Mouse (Mus musculus): ENCODE data around the gene Ndufa4l2. TPM values are rescaled to one million over a fixed set of nuclear protein-coding genes. Genes with fewer than 3 reads are reported as not detected.

Gene Ndufa4l2
- polyA plus RNA-seq (2016; fragmentation: Nextera tagmentation; extraction: Ambion mirVana): 7.7 and 8.4 TPM in 2 replicates

GRCm38 (mm10) chr10:127514764-127515163 lies at the start of gene Ndufa4l2:
Ndufa4l2 (plus strand) TSS chr10:127514967.
- peak within 1 kb of the TSS; percentile 10; the same call in 1 of the 2 replicates for H3K4me3 ChIP-seq
- no peak for ATAC-seq (ENCODE audit: low FRiP score)
- peaks cover 70% of the 10 kb centered on the region for H3K27me3 ChIP-seq
- peaks cover 80% of the 10 kb centered on the region for H3K4me1 ChIP-seq
- 8% methylated on average over 6 of the region's 6 CpGs for WGBS
- H3K9me3 ChIP-seq (replicated peaks): no peaks in the 10 kb centered on the region
- peak within 1 kb of the TSS; percentile 75 for H3K4me2 ChIP-seq (replicated peaks)
- H3K27ac ChIP-seq: peak within 1 kb of the TSS; percentile 98
- peaks cover 15% of the 10 kb centered on the region; the same call in 1 of the 2 replicates for H3K36me3 ChIP-seq
- peak within 1 kb of the TSS; percentile 29; the same call in 1 of the 2 replicates for H3K9ac ChIP-seq

GRCm38 (mm10) chr10:127471281-127471988 lies 43.3 kb upstream of the Ndufa4l2 start:
- Histone ChIP-seq H3K9ac (no peak overlapping the region), H3K4me1 (peaks cover 4% of the 10 kb centered on the region; the same call in 1 of the 2 replicates), H3K27me3 (no peaks in the 10 kb centered on the region), H3K36me3 (peaks cover 43% of the 10 kb centered on the region), H3K9me3 (replicated peaks) (no peaks in the 10 kb centered on the region), H3K4me3 (no peak overlapping the region), H3K4me2 (replicated peaks) (no peak overlapping the region), H3K27ac (no peak overlapping the region)
- 61% methylated on average over 15 of the region's 15 CpGs for WGBS
- no peak for ATAC-seq (ENCODE audit: low FRiP score)

- no peak overlapping the region for H3K27ac ChIP-seq
- no peak overlapping the region for H3K4me2 ChIP-seq (replicated peaks)
- no peak overlapping the region for H3K4me3 ChIP-seq
- peaks cover 49% of the 10 kb centered on the region for H3K36me3 ChIP-seq
- no peak for ATAC-seq (ENCODE audit: low FRiP score)
- WGBS: 83% methylated on average over 9 of the region's 9 CpGs
- peaks cover 4% of the 10 kb centered on the region; the same call in 1 of the 2 replicates for H3K4me1 ChIP-seq
- no peaks in the 10 kb centered on the region for H3K27me3 ChIP-seq
- H3K9me3 ChIP-seq (replicated peaks): no peaks in the 10 kb centered on the region
- H3K9ac ChIP-seq: no peak overlapping the region
Observed at GRCm38 (mm10) chr10:127472722-127473121, 42.0 kb upstream of the Ndufa4l2 start.

- H3K27me3 ChIP-seq: no peaks in the 10 kb centered on the region
- no peak overlapping the region for H3K27ac ChIP-seq
- H3K9me3 ChIP-seq (replicated peaks): no peaks in the 10 kb centered on the region
- no peak overlapping the region for H3K4me2 ChIP-seq (replicated peaks)
- H3K36me3 ChIP-seq: peaks cover 45% of the 10 kb centered on the region
- peaks cover 4% of the 10 kb centered on the region; the same call in 1 of the 2 replicates for H3K4me1 ChIP-seq
- ATAC-seq (ENCODE audit: low FRiP score): no peak
- WGBS: 94% methylated on average over 4 of the region's 4 CpGs
- H3K9ac ChIP-seq: no peak overlapping the region
- no peak overlapping the region for H3K4me3 ChIP-seq
Observed at GRCm38 (mm10) chr10:127475175-127475574, 39.6 kb upstream of the Ndufa4l2 start.

GRCm38 (mm10) chr10:127476541-127476940 lies 38.2 kb upstream of the Ndufa4l2 start:
- Histone ChIP-seq H3K4me2 (replicated peaks) (no peak overlapping the region), H3K4me3 (no peak overlapping the region), H3K9ac (no peak overlapping the region), H3K4me1 (peaks cover 3% of the 10 kb centered on the region; the same call in 1 of the 2 replicates), H3K9me3 (replicated peaks) (no peaks in the 10 kb centered on the region), H3K36me3 (peaks cover 40% of the 10 kb centered on the region), H3K27ac (no peak overlapping the region), H3K27me3 (no peaks in the 10 kb centered on the region)
- 84% methylated on average over 3 of the region's 3 CpGs for WGBS
- no peak for ATAC-seq (ENCODE audit: low FRiP score)

- Histone ChIP-seq H3K4me1 (no peaks in the 10 kb centered on the region), H3K27me3 (no peaks in the 10 kb centered on the region), H3K4me2 (replicated peaks) (no peak overlapping the region), H3K9ac (no peak overlapping the region), H3K9me3 (replicated peaks) (no peaks in the 10 kb centered on the region), H3K4me3 (no peak overlapping the region), H3K36me3 (peaks cover 37% of the 10 kb centered on the region), H3K27ac (no peak overlapping the region; the same call in 1 of the 2 replicates)
- WGBS: 82% methylated on average over 7 of the region's 7 CpGs
- no peak for ATAC-seq (ENCODE audit: low FRiP score)
Observed at GRCm38 (mm10) chr10:127477301-127477700, 37.5 kb upstream of the Ndufa4l2 start.

- ATAC-seq (ENCODE audit: low FRiP score): no peak
- no peaks in the 10 kb centered on the region for H3K27me3 ChIP-seq
- H3K4me2 ChIP-seq (replicated peaks): no peak overlapping the region
- H3K9me3 ChIP-seq (replicated peaks): no peaks in the 10 kb centered on the region
- H3K4me1 ChIP-seq: no peaks in the 10 kb centered on the region
- no peak overlapping the region for H3K9ac ChIP-seq
- H3K36me3 ChIP-seq: peaks cover 39% of the 10 kb centered on the region
- 93% methylated on average over 4 of the region's 4 CpGs for WGBS
- no peak overlapping the region for H3K4me3 ChIP-seq
- no peak overlapping the region for H3K27ac ChIP-seq
Observed at GRCm38 (mm10) chr10:127479131-127479530, 35.6 kb upstream of the Ndufa4l2 start.

GRCm38 (mm10) chr10:127480833-127481813 lies 33.6 kb upstream of the Ndufa4l2 start:
- Histone ChIP-seq H3K4me1 (no peaks in the 10 kb centered on the region), H3K9me3 (replicated peaks) (no peaks in the 10 kb centered on the region), H3K4me2 (replicated peaks) (no peak overlapping the region), H3K27me3 (no peaks in the 10 kb centered on the region), H3K36me3 (peaks cover 53% of the 10 kb centered on the region), H3K9ac (no peak overlapping the region), H3K4me3 (no peak overlapping the region), H3K27ac (no peak overlapping the region)
- ATAC-seq (ENCODE audit: low FRiP score): no peak
- 89% methylated on average over 19 of the region's 19 CpGs for WGBS

- no peaks in the 10 kb centered on the region for H3K27me3 ChIP-seq
- H3K4me3 ChIP-seq: no peak overlapping the region
- peaks cover 2% of the 10 kb centered on the region; the same call in 1 of the 2 replicates for H3K4me1 ChIP-seq
- 84% methylated on average over 10 of the region's 10 CpGs for WGBS
- no peak overlapping the region for H3K4me2 ChIP-seq (replicated peaks)
- H3K36me3 ChIP-seq: peaks cover 55% of the 10 kb centered on the region
- no peaks in the 10 kb centered on the region for H3K9me3 ChIP-seq (replicated peaks)
- no peak overlapping the region for H3K9ac ChIP-seq
- ATAC-seq (ENCODE audit: low FRiP score): no peak
- no peak overlapping the region for H3K27ac ChIP-seq
Observed at GRCm38 (mm10) chr10:127485235-127485634, 29.5 kb upstream of the Ndufa4l2 start.

GRCm38 (mm10) chr10:127488856-127489255 lies 25.9 kb upstream of the Ndufa4l2 start:
- 91% methylated on average over 7 of the region's 7 CpGs for WGBS
- H3K9me3 ChIP-seq (replicated peaks): no peaks in the 10 kb centered on the region
- ATAC-seq (ENCODE audit: low FRiP score): no peak
- 0 out of 2 replicates have a peak overlapping the region, but pooled peaks have one; percentile 46 for H3K27ac ChIP-seq
- H3K4me1 ChIP-seq: peaks cover 16% of the 10 kb centered on the region
- H3K9ac ChIP-seq: no peak overlapping the region
- H3K36me3 ChIP-seq: peaks cover 59% of the 10 kb centered on the region
- no peak overlapping the region for H3K4me3 ChIP-seq
- no peak overlapping the region for H3K4me2 ChIP-seq (replicated peaks)
- H3K27me3 ChIP-seq: no peaks in the 10 kb centered on the region

- WGBS: 73% methylated on average over 18 of the region's 18 CpGs
- Histone ChIP-seq H3K4me1 (peaks cover 16% of the 10 kb centered on the region), H3K36me3 (peaks cover 58% of the 10 kb centered on the region), H3K27me3 (no peaks in the 10 kb centered on the region), H3K9me3 (replicated peaks) (no peaks in the 10 kb centered on the region), H3K9ac (no peak overlapping the region), H3K4me3 (no peak overlapping the region), H3K27ac (peak overlapping the region; percentile 76), H3K4me2 (replicated peaks) (no peak overlapping the region)
- ATAC-seq (ENCODE audit: low FRiP score): 0 out of 2 replicates have a peak, but pooled peaks have one; percentile 32
Observed at GRCm38 (mm10) chr10:127490160-127491127, 24.3 kb upstream of the Ndufa4l2 start.

All from hindbrain, embryonic 12.5 days (tissue).